Mouse (Mus musculus) macrophage (primary cell): ENCODE measurements around the gene Prr5l. TPM values are rescaled to one million over a fixed set of nuclear protein-coding genes. Genes with fewer than 3 reads are reported as not detected.

ENCODE experiments used
- H3K27ac ChIP-seq: fragments of 350-480 bp; formaldehyde crosslinking; 2 replicates; pipeline ENCODE4 v1.9.0; 2021
- H3K36me3 ChIP-seq: fragments of 350-480 bp; formaldehyde crosslinking; 2 replicates; pipeline ENCODE4 v1.9.0; 2021; ENCODE audit errors: inconsistent target
- H3K4me3 ChIP-seq: fragments of 350-480 bp; formaldehyde crosslinking; 2 replicates; pipeline ENCODE4 v1.9.0; 2021; ENCODE audit errors: inconsistent target
- H3K79me2 ChIP-seq: fragments of 350-480 bp; formaldehyde crosslinking; 2 replicates; pipeline ENCODE4 v1.9.0; 2021; ENCODE audit errors: inconsistent target
- WGBS: methylation state at CpG from one replicate; pipeline ENCODE4 v1.1.7; 2026; ENCODE audit warnings: inconsistent platforms; ENCODE audit not compliant: missing documents; 5-methylcytosine and 5-hydroxymethylcytosine counted together
- polyA plus RNA-seq: library from polyadenylated mRNA; stranded (reverse); fragments of 250-400 nt; gene quantifications from 3 replicates; pipeline ENCODE4 v1.2.4, GENCODE M21; 2018; ENCODE audit warnings: inconsistent platforms

The Prr5l gene
- polyA plus RNA-seq, 1 experiment from 2014 or later: 1.8 TPM

DNA sequence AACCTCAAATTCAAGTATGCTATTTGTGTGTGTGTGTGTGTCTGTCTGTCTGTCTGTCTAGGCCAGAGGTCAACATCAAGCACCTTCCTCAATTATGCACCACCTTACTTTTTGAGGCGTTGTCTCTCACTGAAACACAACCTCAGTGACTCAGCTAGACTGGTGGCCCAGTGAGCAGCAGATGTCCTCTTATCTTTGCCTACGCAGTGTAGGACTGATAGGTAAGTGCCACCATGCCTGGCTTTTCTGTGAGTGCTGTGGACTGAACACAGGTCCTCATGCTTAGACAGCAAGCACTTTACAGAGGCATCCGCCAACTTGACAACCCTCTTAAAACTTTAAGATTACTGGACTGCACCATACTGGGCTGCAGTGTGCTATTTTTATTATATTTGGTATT, 214.1 kb downstream of the Prr5l start:
- WGBS: 87% methylated on average over 3 of the region's 3 CpGs
- Histone ChIP-seq H3K79me2 (no peaks in the 10 kb centered on the region), H3K27ac (no peak overlapping the region), H3K36me3 (no peaks in the 10 kb centered on the region), H3K4me3 (no peak overlapping the region)

DNA sequence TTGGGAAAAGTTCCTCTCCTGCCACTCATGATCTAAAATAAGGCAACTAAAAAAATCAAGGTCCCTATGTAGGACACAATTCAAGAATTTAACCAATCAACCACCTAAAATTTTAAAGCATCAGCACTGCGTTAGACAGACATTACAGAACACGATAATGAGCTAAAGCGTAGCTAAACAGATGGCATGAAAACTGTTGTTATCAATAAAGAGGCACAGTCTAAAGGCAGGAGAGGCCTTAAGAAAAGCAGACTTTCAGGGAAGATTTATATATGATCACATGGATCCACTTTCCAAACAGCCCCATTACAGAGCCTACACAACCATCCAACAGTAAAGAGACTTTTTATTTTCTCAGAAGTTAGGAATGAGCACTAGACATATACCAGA, 217.1 kb downstream of the Prr5l start:
- 100% methylated on average over 3 of the region's 3 CpGs for WGBS
- H3K4me3 ChIP-seq: no peak overlapping the region
- H3K27ac ChIP-seq: no peak overlapping the region
- H3K36me3 ChIP-seq: no peaks in the 10 kb centered on the region
- no peaks in the 10 kb centered on the region for H3K79me2 ChIP-seq

DNA sequence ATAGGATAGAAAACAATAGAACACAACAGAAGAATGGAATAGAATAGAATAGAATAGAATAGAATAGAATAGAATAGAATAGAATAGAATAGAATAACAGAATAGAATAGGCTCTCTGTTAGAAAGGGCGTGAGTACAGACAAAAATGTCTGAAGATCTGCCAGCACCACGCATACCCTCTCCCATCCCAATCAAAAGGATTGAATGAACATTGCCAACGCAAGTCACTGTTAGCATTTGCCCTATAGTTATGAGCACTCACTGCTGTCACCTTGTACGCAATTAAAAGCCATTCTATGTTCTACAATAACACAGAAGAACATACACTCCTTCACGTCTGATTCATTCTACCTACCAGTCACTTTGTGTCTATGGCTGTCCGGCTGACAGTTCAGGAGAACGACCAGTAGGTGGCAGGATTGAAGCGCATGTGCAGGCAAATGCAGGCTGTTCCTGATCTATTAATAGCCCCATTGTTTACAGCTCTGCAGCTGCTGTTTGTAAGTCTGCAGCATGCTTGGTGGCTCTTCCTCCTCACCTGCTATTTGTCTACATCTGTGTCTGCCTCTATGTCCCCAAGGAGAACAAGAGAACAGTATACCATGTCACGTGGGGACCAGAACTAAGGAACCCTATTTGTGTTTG, 217.6 kb downstream of the Prr5l start:
- H3K36me3 ChIP-seq: no peaks in the 10 kb centered on the region
- 31% methylated on average over 9 of the region's 9 CpGs for WGBS
- H3K27ac ChIP-seq: no peak overlapping the region
- H3K79me2 ChIP-seq: no peaks in the 10 kb centered on the region
- H3K4me3 ChIP-seq: no peak overlapping the region

Other genes starting within 250 kb of the Prr5l start
- not detected in 3 replicates for gene Rag1, start 233.5 kb downstream of the Prr5l start, polyA plus RNA-seq
- gene B230118H07Rik, start 233.5 kb downstream of the Prr5l start, polyA plus RNA-seq: 15.3 to 35.9 TPM (median 23.0 TPM) in 3 replicates
- 11.9 to 12.8 TPM (median 12.4 TPM) in 3 replicates for gene Traf6, start 204.6 kb downstream of the Prr5l start, polyA plus RNA-seq
- gene Commd9, start 3.2 kb upstream of the Prr5l start, polyA plus RNA-seq: 63.9 to 130 TPM (median 72.5 TPM) in 3 replicates